Mouse (Mus musculus) erythroblast, embryonic 14.5 days (primary cell): Measurements from ENCODE around the gene Gsdma2.

Experiments
- GATA1 ChIP-seq: IDR thresholded peaks from 2 replicates; pipeline ENCODE4 v1.6.1; 2012; ENCODE audit warnings: low read length, inconsistent platforms, mixed read lengths
- TAL1 ChIP-seq: IDR thresholded peaks from 3 replicates; pipeline ENCODE4 v1.6.1; 2012; ENCODE audit warnings: low read length, inconsistent platforms, mixed read lengths

- no peak for TF ChIP-seq GATA1
- TF ChIP-seq TAL1, result no peak
These were observed 17.9 kb upstream of the Gsdma2 start for GRCm38 (mm10) chr11:98628706-98629105.
